22 mouse cellular contexts compared by ENCODE assay signal in the genomic region with DNA sequence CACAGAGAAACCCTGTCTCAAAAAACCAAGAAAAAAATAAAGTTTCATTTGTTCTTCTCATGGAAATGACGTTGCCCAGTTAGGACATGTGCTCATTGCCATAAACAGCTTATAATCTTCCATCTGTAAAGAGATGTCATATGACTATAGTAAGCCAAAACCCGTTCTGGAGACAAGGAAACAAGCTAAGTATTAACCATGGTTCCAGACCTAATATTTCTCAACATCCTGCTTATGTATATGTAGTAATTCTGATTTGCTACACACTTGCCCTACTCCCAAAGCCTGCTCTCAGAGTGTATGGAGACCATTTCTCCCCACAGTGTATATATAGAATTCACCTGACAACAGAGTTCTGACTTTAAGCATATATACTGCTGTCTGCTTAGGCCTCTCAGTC. TPM values are rescaled to one million over a fixed set of nuclear protein-coding genes. Genes with fewer than 3 reads are reported as not detected.
DNase-seq lines count a peak whose midpoint lies in the region; ATAC-seq and TF ChIP-seq lines count a peak whose summit lies in the region.
"Had no signal": no experiment of that assay in that cellular context is flagged by ENCODE, and none has a peak within 500 bp of the region (broad histone marks: within the 10 kb centered on the region; RNA-seq: fewer than 3 reads in every experiment).

No protein-coding gene starts in this region.

- H3K27me3 ChIP-seq in midbrain, embryonic 11.5 days (ENCODE audit: control insufficient read depth, insufficient read depth, low read length): no peaks in the 10 kb centered on the region
- no peaks in the 10 kb centered on the region for H3K27me3 ChIP-seq in midbrain, postnatal 0 days (ENCODE audit: insufficient read depth, low read length)
- H3K27me3 ChIP-seq: CH12.LX, Patski had no signal

- no peak overlapping the region for H3K4me2 ChIP-seq in midbrain, embryonic 11.5 days
- no peak overlapping the region for H3K4me2 ChIP-seq in midbrain, postnatal 0 days (ENCODE audit: low read depth, low read length, poor library complexity, severe bottlenecking)

- no peak overlapping the region for H3K27ac ChIP-seq in midbrain, embryonic 11.5 days (ENCODE audit: low read depth, low read length)
- H3K27ac ChIP-seq in midbrain, postnatal 0 days (ENCODE audit: low read depth, low read length): no peak overlapping the region

- DNase-seq in midbrain, embryonic 11.5 days (ENCODE audit: low spot score, missing footprints): peak; percentile 69
- no peak for DNase-seq in midbrain, postnatal 0 days (ENCODE audit: low spot score)
- no peak for DNase-seq in spleen, postnatal 4 days (ENCODE audit: low spot score in 2 of 2)
- no peak for DNase-seq in heart, adult 9 months (ENCODE audit: low spot score in 2 of 2)
- DNase-seq: adrenal gland, adult 2 months; adrenal gland, adult 8-10 months; adrenal gland, postnatal 10 days; adrenal gland, postnatal 14 days; adrenal gland, postnatal 25 days; adrenal gland, postnatal 36 days; B cell, adult 2 months; cerebellum, adult 11 months; cerebellum, adult 11-12 months; cerebellum, adult 18-20 months had no signal

- TF ChIP-seq CTCF in midbrain, postnatal 0 days (IDR thresholded peaks at IDR 0.05): no peak

- H3K9ac ChIP-seq in midbrain, embryonic 11.5 days (ENCODE audit: low read length): no peak overlapping the region
- H3K9ac ChIP-seq in midbrain, postnatal 0 days (replicated peaks; ENCODE audit: low read length, poor library complexity, severe bottlenecking): no peak overlapping the region

- H3K4me3 ChIP-seq in midbrain, embryonic 11.5 days (ENCODE audit: low read depth, low read length): no peak overlapping the region
- no peak overlapping the region for H3K4me3 ChIP-seq in midbrain, postnatal 0 days (ENCODE audit: low read depth, low read length)

- no peaks in the 10 kb centered on the region for H3K4me1 ChIP-seq in midbrain, embryonic 11.5 days (ENCODE audit: control insufficient read depth, insufficient read depth, low read length)
- no peaks in the 10 kb centered on the region for H3K4me1 ChIP-seq in midbrain, postnatal 0 days (ENCODE audit: insufficient read depth, low read length)

- no peak for ATAC-seq in midbrain, embryonic 11.5 days (ENCODE audit: low FRiP score)
- no peak for ATAC-seq in midbrain, postnatal 0 days (ENCODE audit: low FRiP score)
- ATAC-seq in granulocyte monocyte progenitor cell, adult 5-6 weeks (replicated peaks; ENCODE audit: poor library complexity, severe bottlenecking): peak; percentile 52
- peak; percentile 57; the same call in 1 of the 2 replicates for ATAC-seq in megakaryocyte progenitor cell, adult 5-6 weeks (replicated peaks; ENCODE audit: poor library complexity)
- ATAC-seq: activated CD4-positive, CD25-positive, alpha-beta regulatory T cell, adult 4 months; CD4-positive, CD25-positive, alpha-beta regulatory T cell, adult 4 months; Patski had no signal

- WGBS in midbrain, embryonic 11.5 days: 68% methylated on average over 2 of the region's 2 CpGs
- WGBS in midbrain, postnatal 0 days: 69% methylated on average over 2 of the region's 2 CpGs

- no peaks in the 10 kb centered on the region for H3K36me3 ChIP-seq in midbrain, embryonic 11.5 days (ENCODE audit: control insufficient read depth, insufficient read depth, low read length)
- no peaks in the 10 kb centered on the region for H3K36me3 ChIP-seq in midbrain, postnatal 0 days (ENCODE audit: insufficient read depth, low read length)
- H3K36me3 ChIP-seq: G1E had no signal

- no peaks in the 10 kb centered on the region for H3K9me3 ChIP-seq in midbrain, embryonic 11.5 days (ENCODE audit: control insufficient read depth, low read length)
- H3K9me3 ChIP-seq in midbrain, postnatal 0 days (ENCODE audit: low read length): no peaks in the 10 kb centered on the region

RNA-seq across cellular contexts. Expression of gene Spp1, which starts 12.9 kb away (rescaled TPM):
- 6.8 and 8.2 TPM in 2 replicates for polyA plus RNA-seq in midbrain, embryonic 11.5 days (2014; fragmentation: Nextera tagmentation; extraction: Ambion mirVana)
- total RNA-seq in midbrain, postnatal 0 days (2014; rRNA removed): 14.3 and 18.4 TPM in 2 replicates
- 25.9 and 31.2 TPM in 2 replicates for polyA plus RNA-seq in midbrain, postnatal 0 days (2015; fragmentation: Nextera tagmentation; extraction: Ambion mirVana)
- 3.7 and 6.6 TPM in 2 replicates for total RNA-seq in granulocyte monocyte progenitor cell, adult 5-6 weeks (2014; fragmentation: Nextera tagmentation)
- 2.3 and 14.9 TPM in 2 replicates for total RNA-seq in granulocyte monocyte progenitor cell, adult 5-6 weeks (2017)
- total RNA-seq in megakaryocyte progenitor cell, adult 5-6 weeks (2015): 9.5 and 10.5 TPM in 2 replicates
- 4.7 and 5.9 TPM in 2 replicates for total RNA-seq in megakaryocyte progenitor cell, adult 5-6 weeks (2017)
- total RNA-seq: G1E had no signal
- polyA plus RNA-seq: G1E had no signal

RNA-seq across cellular contexts. Expression of gene Pkd2, which starts 37.2 kb away (rescaled TPM):
- polyA plus RNA-seq in midbrain, embryonic 11.5 days (2014; fragmentation: Nextera tagmentation; extraction: Ambion mirVana): 10.3 and 11.2 TPM in 2 replicates
- 25.8 and 29.1 TPM in 2 replicates for total RNA-seq in midbrain, postnatal 0 days (2014; rRNA removed)
- polyA plus RNA-seq in midbrain, postnatal 0 days (2015; fragmentation: Nextera tagmentation; extraction: Ambion mirVana): 4.8 and 5.2 TPM in 2 replicates
- 4.3 and 4.8 TPM in 2 replicates for total RNA-seq in granulocyte monocyte progenitor cell, adult 5-6 weeks (2014; fragmentation: Nextera tagmentation)
- 3.5 TPM in 2 replicates for total RNA-seq in granulocyte monocyte progenitor cell, adult 5-6 weeks (2017)
- 2.3 and 2.4 TPM in 2 replicates for total RNA-seq in megakaryocyte progenitor cell, adult 5-6 weeks (2015)
- 2.0 and 3.8 TPM in 2 replicates for total RNA-seq in megakaryocyte progenitor cell, adult 5-6 weeks (2017)
- total RNA-seq: CH12.LX, MEL had no signal
- polyA plus RNA-seq: G1E had no signal

Comparison
In these comparisons a context has a peak if more than half of its experiments do, and no peak if none do; other contexts are left out.
1. ATAC-seq: peak in granulocyte monocyte progenitor cell, adult 5-6 weeks (single experiment) and megakaryocyte progenitor cell, adult 5-6 weeks (single experiment); none in midbrain, embryonic 11.5 days (single experiment) and midbrain, postnatal 0 days (single experiment).